Mouse (Mus musculus): ENCODE measurements around the gene Duxbl3. TPM values are rescaled to one million over a fixed set of nuclear protein-coding genes. Genes with fewer than 3 reads are reported as not detected.
"Not testable (repeated sequence)": the region's sequence is repeated elsewhere in the genome, so short reads cannot be mapped to it uniquely, and the experiment has no call there.

Duxbl3 gene
- not detected in 2 replicates for total RNA-seq (2015)
- not detected in 2 replicates for total RNA-seq (2017)

GRCm38 (mm10) chr14:26257756-26258617 is at the start of gene Duxbl3:
TSS of gene Duxbl3 (plus strand) at chr14:26257962.
- ATAC-seq (replicated peaks; ENCODE audit: poor library complexity) = not testable (repeated sequence)

- not testable (repeated sequence) for ATAC-seq (replicated peaks; ENCODE audit: poor library complexity)
These were observed 41.3 kb upstream of the Duxbl3 start for GRCm38 (mm10) chr14:26216233-26217000.

DNA sequence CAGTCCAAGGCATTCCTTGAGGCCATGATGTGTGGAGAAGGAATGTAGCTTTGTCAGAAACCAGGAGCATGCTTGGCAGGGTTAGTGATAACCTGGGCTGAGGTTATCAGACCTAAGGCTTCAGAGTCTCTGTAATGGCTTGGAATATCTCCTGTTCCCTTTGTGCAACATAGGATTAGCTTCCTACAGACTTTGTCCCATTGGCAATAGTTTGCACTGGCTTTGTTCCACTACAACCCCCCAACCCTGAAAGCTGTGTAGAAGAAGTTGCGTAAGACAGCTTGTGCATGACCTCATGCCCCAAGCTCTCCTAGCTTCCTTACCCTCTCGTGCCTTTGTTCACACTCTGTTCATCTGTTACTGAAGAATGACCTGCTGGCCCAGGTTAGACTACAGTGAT is 20.6 kb upstream of the Duxbl3 start:
- not testable (repeated sequence) for ATAC-seq (replicated peaks; ENCODE audit: poor library complexity)

DNA sequence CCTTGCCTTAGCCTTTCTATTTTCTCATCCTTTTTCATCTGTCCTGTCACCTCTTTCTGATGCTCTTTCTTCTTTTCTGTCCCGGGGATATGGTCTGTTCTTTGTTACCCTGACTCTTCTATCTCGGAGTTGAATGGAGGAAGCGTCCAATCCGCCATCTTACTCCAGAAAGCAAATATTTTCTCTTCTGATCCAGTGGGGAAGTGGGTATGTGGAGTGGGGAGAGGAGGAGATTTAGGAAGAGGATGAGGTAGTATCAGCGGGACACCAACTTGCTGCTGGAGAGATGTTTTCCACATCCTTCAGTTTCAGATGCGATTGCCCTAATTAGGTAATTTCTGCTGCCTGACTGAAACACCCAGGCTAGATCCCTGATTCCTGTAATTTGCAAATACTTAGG is 967 bp downstream of the Duxbl3 start:
- not testable (repeated sequence) for ATAC-seq (replicated peaks; ENCODE audit: poor library complexity)

GRCm38 (mm10) chr14:26286737-26287136 is 29.0 kb downstream of the Duxbl3 start:
- ATAC-seq (replicated peaks; ENCODE audit: poor library complexity) = not testable (repeated sequence)

GRCm38 (mm10) chr14:26293859-26294258 is 36.1 kb downstream of the Duxbl3 start:
- no peak for ATAC-seq (replicated peaks; ENCODE audit: poor library complexity)

- no peak for ATAC-seq (replicated peaks; ENCODE audit: poor library complexity)
These were observed 39.3 kb downstream of the Duxbl3 start for GRCm38 (mm10) chr14:26297055-26297454.

DNA sequence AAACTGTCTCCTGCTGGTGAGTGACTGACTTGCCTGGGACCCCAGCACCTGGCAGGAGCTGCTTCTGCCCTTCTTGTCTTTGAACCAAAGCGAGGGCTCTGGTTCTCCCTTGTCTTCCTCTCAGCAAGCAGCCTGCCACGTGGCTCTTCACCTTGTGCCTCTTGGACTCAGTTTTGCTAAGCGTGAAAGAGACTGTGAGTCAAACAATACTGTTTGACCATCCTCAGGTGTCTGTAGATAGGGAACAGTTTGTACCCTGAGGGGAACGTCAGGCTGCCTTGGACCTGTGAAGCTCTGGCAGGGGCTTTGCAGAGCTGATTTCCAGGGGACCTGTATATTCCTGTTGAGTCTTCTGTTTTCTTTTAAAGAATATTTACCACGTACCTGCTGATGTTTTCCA is 39.7 kb downstream of the Duxbl3 start:
- no peak for ATAC-seq (replicated peaks; ENCODE audit: poor library complexity)

DNA sequence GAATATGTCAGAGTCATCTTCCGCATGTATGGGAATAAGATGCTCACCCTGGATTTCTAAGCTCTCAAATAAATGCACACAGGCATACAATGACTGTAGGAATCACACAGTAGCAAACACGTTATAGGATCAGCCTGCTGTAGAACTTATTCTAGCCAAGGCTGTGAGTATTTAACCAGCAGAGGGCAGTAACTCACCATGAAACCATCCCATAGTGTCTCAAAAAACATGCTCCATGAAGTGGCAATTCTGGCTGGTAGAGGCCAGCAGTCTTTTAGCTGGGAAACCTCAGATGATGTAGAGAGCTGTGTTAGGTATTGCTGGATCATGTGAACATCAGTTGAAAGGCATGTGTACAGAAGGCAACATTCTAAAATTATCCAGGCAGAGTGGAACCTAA is 45.3 kb downstream of the Duxbl3 start:
- ATAC-seq (replicated peaks; ENCODE audit: poor library complexity) = peak; percentile 64

DNA sequence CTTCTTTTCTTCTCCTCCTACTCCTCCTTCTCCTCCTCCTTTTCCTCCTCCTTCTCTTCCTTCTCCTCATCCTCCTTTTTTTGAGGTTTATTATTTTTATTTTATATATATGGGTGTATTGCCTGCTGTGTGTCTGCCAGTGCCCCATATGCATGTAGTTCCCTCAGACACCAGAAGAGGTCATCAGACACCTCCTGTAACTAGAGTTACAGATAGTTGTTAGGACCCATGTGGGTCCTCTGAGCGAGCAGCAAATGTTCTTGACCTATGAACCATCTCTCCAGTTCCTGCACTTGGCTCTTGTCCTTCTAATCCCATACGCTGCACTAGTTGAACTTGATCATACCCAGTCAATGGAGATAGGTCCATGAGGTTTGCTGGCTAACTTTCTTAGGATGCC is 48.3 kb downstream of the Duxbl3 start:
- peak; percentile 72 for ATAC-seq (replicated peaks; ENCODE audit: poor library complexity)

- ATAC-seq (replicated peaks; ENCODE audit: poor library complexity) = no peak
These were observed 51.1 kb downstream of the Duxbl3 start for GRCm38 (mm10) chr14:26308813-26309212.

DNA sequence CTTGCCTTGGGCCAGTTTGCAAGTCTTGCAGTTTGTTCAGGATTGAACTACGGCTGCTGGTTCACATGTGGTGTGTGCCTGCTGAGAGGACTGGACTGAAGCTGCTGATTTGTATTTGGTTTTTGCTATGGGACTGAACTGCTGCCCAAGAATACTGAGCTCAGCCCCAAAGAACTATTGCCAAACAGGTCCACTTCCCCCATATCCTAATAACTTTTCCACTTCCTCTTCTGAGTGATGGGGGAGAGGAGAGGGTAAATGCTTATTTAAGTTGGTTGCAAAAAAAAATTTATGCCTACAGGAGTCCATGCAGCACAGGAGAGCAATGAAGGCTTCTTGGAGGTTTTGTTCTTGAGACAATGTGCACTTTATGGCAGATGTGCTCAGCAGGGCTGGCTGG is 51.7 kb downstream of the Duxbl3 start:
- ATAC-seq (replicated peaks; ENCODE audit: poor library complexity) = peak; percentile 50; the same call in 1 of the 2 replicates

DNA sequence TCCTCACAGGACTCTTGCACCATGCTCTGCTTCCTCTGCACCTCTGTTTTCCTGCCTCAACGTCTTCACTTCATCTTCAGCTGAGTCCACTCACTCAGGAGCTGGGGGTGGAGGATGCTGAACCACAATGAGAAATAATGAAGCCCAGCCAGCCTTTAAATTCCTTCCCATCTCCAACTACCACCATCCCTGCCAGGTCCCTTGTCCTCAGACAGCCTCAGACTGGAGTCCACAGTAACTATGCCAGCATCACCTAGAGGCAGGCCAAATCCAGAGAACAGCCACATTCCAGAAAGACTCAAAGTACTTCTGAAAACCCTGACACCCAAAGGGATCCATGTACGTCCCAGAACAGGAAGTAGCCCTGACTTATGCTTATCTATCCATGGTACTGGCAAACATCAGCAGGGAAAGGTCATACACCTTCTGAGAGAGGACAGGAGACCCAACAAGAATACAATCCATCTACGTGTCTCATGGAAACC is 58.5 kb downstream of the Duxbl3 start:
- no peak for ATAC-seq (replicated peaks; ENCODE audit: poor library complexity)

Other genes starting within 250 kb of the Duxbl3 start
- not detected in 2 replicates for gene Gm9780, start 215.3 kb upstream of the Duxbl3 start, total RNA-seq (2015)
- not detected in 2 replicates for gene Gm9780, start 215.3 kb upstream of the Duxbl3 start, total RNA-seq (2017)
- 44.1 and 46.7 TPM in 2 replicates for gene Tmem254c, start 190.6 kb upstream of the Duxbl3 start, total RNA-seq (2015)
- 22.2 and 38.6 TPM in 2 replicates for gene Tmem254c, start 190.6 kb upstream of the Duxbl3 start, total RNA-seq (2017)
- gene Cphx2, start 176.4 kb upstream of the Duxbl3 start, total RNA-seq (2015) = not detected in 2 replicates
- gene Cphx2, start 176.4 kb upstream of the Duxbl3 start, total RNA-seq (2017) = not detected in 2 replicates
- not detected in 2 replicates for gene Cphx3, start 175.7 kb upstream of the Duxbl3 start, total RNA-seq (2015)
- gene Cphx3, start 175.7 kb upstream of the Duxbl3 start, total RNA-seq (2017) = not detected in 2 replicates
- gene Duxbl2, start 139.6 kb upstream of the Duxbl3 start, total RNA-seq (2015) = not detected in 2 replicates
- gene Duxbl2, start 139.6 kb upstream of the Duxbl3 start, total RNA-seq (2017) = not detected in 2 replicates
- not detected in 2 replicates for gene Plac9b, start 75.5 kb upstream of the Duxbl3 start, total RNA-seq (2015)
- gene Plac9b, start 75.5 kb upstream of the Duxbl3 start, total RNA-seq (2017) = not detected in 2 replicates
- gene Tmem254b, start 50.9 kb upstream of the Duxbl3 start, total RNA-seq (2015) = 29.8 TPM in 1 of 2 replicates, not detected in the other
- gene Tmem254b, start 50.9 kb upstream of the Duxbl3 start, total RNA-seq (2017) = 2.8 and 10.7 TPM in 2 replicates

All from megakaryocyte progenitor cell, adult 5-6 weeks (primary cell).